Mouse (Mus musculus): Measurements from ENCODE around the gene Npc2. TPM values are rescaled to one million over a fixed set of nuclear protein-coding genes. Genes with fewer than 3 reads are reported as not detected.

Gene Npc2
- polyA plus RNA-seq, 1 experiment = 89.0 TPM

DNA sequence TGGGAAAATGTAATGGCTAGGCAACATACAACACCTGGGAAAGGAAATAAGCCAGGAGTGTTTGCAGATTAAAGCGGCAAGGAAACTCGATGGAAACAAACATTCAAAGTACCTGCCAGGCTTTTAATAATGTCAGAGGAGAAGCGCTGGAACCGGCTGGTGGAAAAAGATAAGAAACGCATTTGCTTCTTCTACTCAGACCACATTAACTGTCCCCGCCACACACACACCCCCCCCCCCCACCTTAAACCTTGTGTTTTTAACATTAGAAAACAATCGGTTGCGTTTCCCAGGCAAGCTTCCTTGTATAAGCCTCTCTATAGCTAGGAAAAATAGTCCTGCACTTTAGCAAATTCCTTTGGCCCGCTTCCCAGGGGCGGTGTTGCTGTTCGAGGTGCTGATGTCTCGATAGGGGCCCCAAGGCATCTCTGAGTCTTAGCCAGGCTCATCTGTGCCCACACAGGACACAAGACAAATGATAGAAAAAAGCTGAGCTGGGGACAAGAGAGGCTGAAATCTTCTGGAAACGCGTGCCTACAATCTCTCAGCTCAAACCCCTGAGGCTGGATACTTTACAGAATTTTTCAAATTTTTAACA is 63.0 kb downstream of the Npc2 start:
- Histone ChIP-seq H3K27ac (ENCODE audit: insufficient read depth, low read depth, low read length) (no peak overlapping the region), H3K36me3 (ENCODE audit: control insufficient read depth, insufficient read depth, low read length) (no peaks in the 10 kb centered on the region), H3K4me1 (ENCODE audit: control insufficient read depth, insufficient read depth, insufficient read length, low read length) (no peaks in the 10 kb centered on the region), H3K4me3 (ENCODE audit: low read depth, low read length) (no peak overlapping the region), H3K27me3 (ENCODE audit: control insufficient read depth, insufficient read depth, low read length) (no peaks in the 10 kb centered on the region)
- 15% methylated on average over 14 of the region's 14 CpGs for WGBS
- TF ChIP-seq POLR2A (IDR thresholded peaks at IDR 0.05; ENCODE audit: low read depth, low read length) (no peak), CTCF (IDR thresholded peaks at IDR 0.05; ENCODE audit: extremely low read depth, insufficient read length, insufficient replicate concordance, low read depth, low read length) (no peak)

DNA sequence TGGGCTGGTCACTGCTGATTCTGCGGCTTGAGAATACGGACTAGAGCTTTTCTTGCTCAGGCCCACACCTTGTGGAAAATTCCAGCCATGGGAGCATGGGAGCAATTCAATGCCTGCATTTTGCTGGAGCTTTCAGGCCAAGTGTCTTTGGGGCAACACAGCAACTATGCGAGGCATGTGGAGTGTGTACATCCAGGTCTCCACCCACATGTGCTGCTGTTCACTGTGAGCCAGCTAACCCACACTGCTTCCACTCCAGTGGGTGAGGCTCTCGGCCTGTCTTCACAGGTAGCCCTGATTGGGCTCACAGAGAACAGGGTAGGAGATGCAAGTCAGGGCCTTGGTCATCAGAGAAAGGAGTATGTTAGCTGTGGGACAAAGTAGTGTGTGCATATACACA is 65.1 kb downstream of the Npc2 start:
- no peak overlapping the region for H3K27ac ChIP-seq (ENCODE audit: insufficient read depth, low read depth, low read length)
- WGBS = 74% methylated on average over 4 of the region's 4 CpGs
- TF ChIP-seq POLR2A (IDR thresholded peaks at IDR 0.05; ENCODE audit: low read depth, low read length) = no peak
- TF ChIP-seq CTCF (IDR thresholded peaks at IDR 0.05; ENCODE audit: extremely low read depth, insufficient read length, insufficient replicate concordance, low read depth, low read length) = no peak
- no peak overlapping the region for H3K4me3 ChIP-seq (ENCODE audit: low read depth, low read length)
- no peaks in the 10 kb centered on the region for H3K4me1 ChIP-seq (ENCODE audit: control insufficient read depth, insufficient read depth, insufficient read length, low read length)
- no peaks in the 10 kb centered on the region for H3K36me3 ChIP-seq (ENCODE audit: control insufficient read depth, insufficient read depth, low read length)
- no peaks in the 10 kb centered on the region for H3K27me3 ChIP-seq (ENCODE audit: control insufficient read depth, insufficient read depth, low read length)

DNA sequence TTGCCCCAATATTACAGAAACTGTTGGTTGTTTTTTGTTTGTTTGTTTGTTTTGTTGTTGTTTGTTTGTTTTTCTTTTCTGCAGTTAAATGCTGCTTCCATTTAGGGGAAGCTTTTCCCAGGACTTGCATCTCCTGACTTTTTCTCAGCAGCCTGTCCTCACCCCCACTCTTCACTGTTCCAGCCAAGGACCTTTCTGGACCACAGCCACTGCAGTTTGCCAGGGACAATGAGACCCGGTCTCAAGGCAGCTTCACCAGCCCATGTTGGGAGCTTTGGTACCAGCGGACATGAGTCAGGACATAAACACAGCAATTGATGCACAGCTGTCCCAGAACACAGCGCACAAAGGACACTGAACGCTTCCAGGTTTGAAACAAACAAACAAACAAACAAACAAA is 66.1 kb downstream of the Npc2 start:
- H3K27me3 ChIP-seq (ENCODE audit: control insufficient read depth, insufficient read depth, low read length) = no peaks in the 10 kb centered on the region
- H3K36me3 ChIP-seq (ENCODE audit: control insufficient read depth, insufficient read depth, low read length) = no peaks in the 10 kb centered on the region
- no peaks in the 10 kb centered on the region for H3K4me1 ChIP-seq (ENCODE audit: control insufficient read depth, insufficient read depth, insufficient read length, low read length)
- 74% methylated on average over 4 of the region's 4 CpGs for WGBS
- no peak overlapping the region for H3K27ac ChIP-seq (ENCODE audit: insufficient read depth, low read depth, low read length)
- no peak overlapping the region for H3K4me3 ChIP-seq (ENCODE audit: low read depth, low read length)
- no peak for TF ChIP-seq CTCF (IDR thresholded peaks at IDR 0.05; ENCODE audit: extremely low read depth, insufficient read length, insufficient replicate concordance, low read depth, low read length)
- no peak for TF ChIP-seq POLR2A (IDR thresholded peaks at IDR 0.05; ENCODE audit: low read depth, low read length)

Other genes with a start within 250 kb of the Npc2 start
- not detected in 2 replicates for gene Vsx2, start 203.4 kb downstream of the Npc2 start, polyA plus RNA-seq (2012; rRNA removed)
- 9.5 and 30.6 TPM in 2 replicates for gene Abcd4, start 155.7 kb downstream of the Npc2 start, polyA plus RNA-seq (2012; rRNA removed)
- not detected in 2 replicates for gene Vrtn, start 132.1 kb downstream of the Npc2 start, polyA plus RNA-seq (2012; rRNA removed)
- not detected in 2 replicates for gene Syndig1l, start 74.3 kb downstream of the Npc2 start, polyA plus RNA-seq (2012; rRNA removed)
- 16.2 and 19.9 TPM in 2 replicates for gene Isca2, start 99 bp upstream of the Npc2 start, polyA plus RNA-seq (2012; rRNA removed)
- 6.1 and 8.1 TPM in 2 replicates for gene Ltbp2, start 103.4 kb upstream of the Npc2 start, polyA plus RNA-seq (2012; rRNA removed)
- gene Fcf1, start 197.7 kb upstream of the Npc2 start, polyA plus RNA-seq (2012; rRNA removed) = 15.7 and 27.6 TPM in 2 replicates
- gene Arel1, start 197.7 kb upstream of the Npc2 start, polyA plus RNA-seq (2012; rRNA removed) = 10.7 and 19.7 TPM in 2 replicates
- gene Ylpm1, start 223.2 kb upstream of the Npc2 start, polyA plus RNA-seq (2012; rRNA removed) = 7.3 and 11.9 TPM in 2 replicates

Measured in small intestine, adult 2 months (tissue).